Mouse (Mus musculus) small intestine, adult 2 months (tissue): ENCODE results near the gene Siah3.

Experiments
- CTCF ChIP-seq: fragments of 200-500 bp; IDR thresholded peaks from 2 replicates; pipeline ENCODE4 v1.5.1; 2012; ENCODE audit warnings: low read depth, mild to moderate bottlenecking, control low read depth, inconsistent platforms, low read length, moderate library complexity, mixed read lengths; ENCODE audit not compliant: insufficient replicate concordance, insufficient read length; ENCODE audit errors: extremely low read depth
- POLR2A ChIP-seq: fragments of 200-500 bp; IDR thresholded peaks from 2 replicates; pipeline ENCODE4 v1.6.1; 2012; ENCODE audit warnings: low read depth, mild to moderate bottlenecking, control low read depth, inconsistent platforms, low read length, moderate library complexity

DNA sequence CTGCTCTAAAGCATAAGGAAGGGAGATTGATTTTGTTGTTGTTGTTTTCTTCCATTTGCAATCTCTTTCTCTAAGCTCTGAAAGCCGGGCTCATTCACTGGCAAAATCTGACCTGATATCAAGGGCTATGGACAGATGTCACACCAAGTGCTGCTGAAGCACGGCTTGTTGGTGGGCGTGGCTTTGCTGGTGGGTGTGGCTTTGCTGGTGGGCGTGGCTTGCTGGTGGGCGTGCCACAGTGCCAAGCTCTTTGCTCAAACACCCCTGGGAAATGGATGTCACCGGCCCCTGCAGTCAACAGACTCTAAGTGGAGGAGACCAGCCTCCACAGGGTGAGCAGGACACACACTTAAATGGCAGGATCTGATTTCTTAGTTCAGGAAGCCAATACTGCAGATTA lies 35.0 kb upstream of the Siah3 start:
- TF ChIP-seq POLR2A: no peak
- no peak for TF ChIP-seq CTCF
